Mouse (Mus musculus) adipose tissue, adult 10 weeks (tissue): ENCODE results near the gene Pkd1l2. TPM values are rescaled to one million over a fixed set of nuclear protein-coding genes. Genes with fewer than 3 reads are reported as not detected.

Experiments
- polyA plus RNA-seq: library from polyadenylated mRNA; stranded (reverse); fragments of 350-450 nt; fragmentation: Illumina TruSeq; extraction: RNeasy Lipid Tissue Mini Kit (QIAGEN cat#74804); gene quantifications from one replicate; pipeline ENCODE4 v1.2.3, GENCODE M21; 2014; ENCODE audit warnings: low read depth, low replicate concordance

Pkd1l2 gene
- 0.16 TPM for polyA plus RNA-seq

GRCm38 (mm10) chr8:117082399-117082872, at the start of gene Pkd1l2:
Gene Pkd1l2, minus strand, starts transcription at chr8:117082449.

GRCm38 (mm10) chr8:117095647-117096046, 13.4 kb upstream of the Pkd1l2 start, which contains the start of gene Bco1:
Gene Bco1, plus strand, starts transcription at chr8:117095854.

GRCm38 (mm10) chr8:116993095-116993867, 89.0 kb downstream of the Pkd1l2 start, which contains the start of gene Gcsh:
Gene Gcsh, minus strand, starts transcription at chr8:116993537.

GRCm38 (mm10) chr8:116978631-116979256, 103.5 kb downstream of the Pkd1l2 start, which contains the start of gene 1700030J22Rik:
Gene 1700030J22Rik, minus strand, starts transcription at chr8:116978959.

Other genes with a start within 250 kb of the Pkd1l2 start
- 11.9 TPM for gene Cmc2, start 161.0 kb downstream of the Pkd1l2 start, polyA plus RNA-seq
- 3.6 TPM for gene Cenpn, start 160.7 kb downstream of the Pkd1l2 start, polyA plus RNA-seq
- 13.3 TPM for gene Atmin, start 139.1 kb downstream of the Pkd1l2 start, polyA plus RNA-seq
- 6.5 TPM for gene 1700030J22Rik, start 103.5 kb downstream of the Pkd1l2 start, polyA plus RNA-seq
- 110 TPM for gene Gcsh, start 88.9 kb downstream of the Pkd1l2 start, polyA plus RNA-seq
- 0.52 TPM for gene Bco1, start 13.4 kb upstream of the Pkd1l2 start, polyA plus RNA-seq
- 3.0 TPM for gene Gan, start 75.7 kb upstream of the Pkd1l2 start, polyA plus RNA-seq
- gene Cmip, start 174.6 kb upstream of the Pkd1l2 start, polyA plus RNA-seq, result 35.7 TPM